Mouse (Mus musculus): Measurements from ENCODE around the gene Gm6676.
A peak's percentile ranks its signal among the peaks of the same experiment; 100 is the strongest.
"Not testable (repeated sequence)": the region's sequence is repeated elsewhere in the genome, so short reads cannot be mapped to it uniquely, and the experiment has no call there.

The Gm6676 gene

DNA sequence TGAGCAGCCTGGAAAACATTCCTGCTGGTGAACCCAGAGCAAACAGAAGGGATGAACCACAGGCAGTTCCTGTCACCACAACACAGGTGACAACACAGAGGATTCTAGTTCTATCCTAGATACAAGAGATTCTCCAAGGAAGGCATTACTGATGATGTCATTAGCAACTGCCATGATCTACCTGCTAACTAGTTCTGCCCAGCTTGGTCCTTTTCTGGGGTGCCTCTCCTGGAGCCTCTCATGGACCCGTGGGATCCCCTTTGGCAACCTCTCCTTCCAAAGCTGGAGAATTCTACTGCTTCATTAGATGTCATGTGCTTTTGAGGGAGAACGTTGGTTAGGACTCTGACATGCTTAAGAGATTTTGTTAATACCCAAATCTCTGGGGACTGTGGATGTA is at the start of gene Gm6676:
Gene Gm6676 (minus strand): TSS at position 101 of the 400 bp plus-strand sequence.
- DNase-seq (ENCODE audit: low spot score in 2 of 2), result not testable (repeated sequence)

DNA sequence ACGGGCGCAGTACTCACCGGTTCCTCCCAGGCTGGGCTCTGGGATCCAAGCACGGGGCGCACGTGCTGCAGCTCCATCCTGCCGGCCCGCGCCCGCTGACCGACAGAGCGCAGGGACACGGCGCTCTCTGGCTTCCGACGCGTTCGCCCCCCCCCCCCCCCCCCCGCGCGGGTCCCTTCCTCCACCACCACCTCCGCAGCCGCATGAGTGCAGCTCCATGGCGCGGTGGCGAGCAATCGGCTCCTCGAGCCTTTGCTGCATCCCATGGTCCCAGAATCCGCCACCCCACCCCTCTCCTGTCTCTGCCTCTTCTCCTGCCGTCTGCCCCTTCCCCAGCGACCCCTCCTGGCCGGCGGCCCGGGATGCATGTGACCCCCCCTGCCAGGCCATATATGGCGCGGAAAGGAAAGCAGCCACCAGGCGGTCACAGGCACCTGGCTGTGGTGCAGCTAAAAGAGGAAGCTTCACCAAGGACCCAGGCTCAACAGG is 49.3 kb upstream of the Gm6676 start, which contains the start of gene Gm3512:
Gene Gm3512 (minus strand): TSS at position 51 of the 489 bp plus-strand sequence.
- peak; percentile 1 for DNase-seq (ENCODE audit: low spot score in 2 of 2)

DNA sequence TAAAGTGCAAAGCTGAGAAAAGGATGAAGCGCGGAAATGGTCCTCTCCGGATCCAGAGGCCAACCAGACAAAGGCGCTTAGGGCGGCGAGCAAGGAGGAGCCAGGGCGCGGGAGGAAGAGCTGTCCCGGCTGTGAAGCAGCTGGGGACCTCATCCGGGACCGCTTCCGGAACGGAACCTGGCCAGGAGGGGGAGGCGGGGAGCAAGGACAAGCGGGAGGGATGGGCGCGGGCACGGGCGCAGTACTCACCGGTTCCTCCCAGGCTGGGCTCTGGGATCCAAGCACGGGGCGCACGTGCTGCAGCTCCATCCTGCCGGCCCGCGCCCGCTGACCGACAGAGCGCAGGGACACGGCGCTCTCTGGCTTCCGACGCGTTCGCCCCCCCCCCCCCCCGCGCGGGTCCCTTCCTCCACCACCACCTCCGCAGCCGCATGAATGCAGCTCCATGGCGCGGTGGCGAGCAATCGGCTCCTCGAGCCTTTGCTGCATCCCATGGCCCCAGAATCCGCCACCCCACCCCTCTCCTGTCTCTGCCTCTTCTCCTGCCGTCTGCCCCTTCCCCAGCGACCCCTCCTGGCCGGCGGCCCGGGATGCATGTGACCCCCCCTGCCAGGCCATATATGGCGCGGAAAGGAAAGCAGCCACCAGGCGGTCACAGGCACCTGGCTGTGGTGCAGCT is 19.9 kb downstream of the Gm6676 start:
- DNase-seq (ENCODE audit: low spot score in 2 of 2), result peak; percentile 1 to 5

DNA sequence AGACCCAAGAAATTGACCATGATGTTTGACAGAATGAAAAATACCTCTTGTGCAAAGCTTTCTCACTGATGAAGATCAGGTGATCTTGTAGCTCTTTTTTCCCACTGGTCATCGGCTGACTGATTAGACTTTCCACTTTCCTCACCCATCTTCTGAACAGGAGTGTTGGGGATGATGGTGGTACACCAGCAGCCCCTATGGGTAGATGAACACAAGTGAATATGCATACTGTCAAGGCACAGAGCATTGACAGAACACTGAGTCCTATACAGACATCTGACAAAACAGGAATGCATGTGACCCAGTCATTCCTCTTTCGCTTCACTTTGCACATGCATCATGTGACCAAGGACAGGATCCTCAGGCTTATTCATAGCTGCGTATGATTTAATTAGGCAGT is 24.7 kb downstream of the Gm6676 start, which contains the start of gene Gm3696:
Gene Gm3696 (minus strand): TSS at position 101 of the 400 bp plus-strand sequence.
- not testable (repeated sequence) for DNase-seq (ENCODE audit: low spot score in 2 of 2)

All from right cerebral cortex, adult 2 months (tissue).